Mouse (Mus musculus): ENCODE results near the gene Nrcam.
"Not testable (repeated sequence)": the region's sequence is repeated elsewhere in the genome, so short reads cannot be mapped to it uniquely, and the experiment has no call there.

Nrcam gene

DNA sequence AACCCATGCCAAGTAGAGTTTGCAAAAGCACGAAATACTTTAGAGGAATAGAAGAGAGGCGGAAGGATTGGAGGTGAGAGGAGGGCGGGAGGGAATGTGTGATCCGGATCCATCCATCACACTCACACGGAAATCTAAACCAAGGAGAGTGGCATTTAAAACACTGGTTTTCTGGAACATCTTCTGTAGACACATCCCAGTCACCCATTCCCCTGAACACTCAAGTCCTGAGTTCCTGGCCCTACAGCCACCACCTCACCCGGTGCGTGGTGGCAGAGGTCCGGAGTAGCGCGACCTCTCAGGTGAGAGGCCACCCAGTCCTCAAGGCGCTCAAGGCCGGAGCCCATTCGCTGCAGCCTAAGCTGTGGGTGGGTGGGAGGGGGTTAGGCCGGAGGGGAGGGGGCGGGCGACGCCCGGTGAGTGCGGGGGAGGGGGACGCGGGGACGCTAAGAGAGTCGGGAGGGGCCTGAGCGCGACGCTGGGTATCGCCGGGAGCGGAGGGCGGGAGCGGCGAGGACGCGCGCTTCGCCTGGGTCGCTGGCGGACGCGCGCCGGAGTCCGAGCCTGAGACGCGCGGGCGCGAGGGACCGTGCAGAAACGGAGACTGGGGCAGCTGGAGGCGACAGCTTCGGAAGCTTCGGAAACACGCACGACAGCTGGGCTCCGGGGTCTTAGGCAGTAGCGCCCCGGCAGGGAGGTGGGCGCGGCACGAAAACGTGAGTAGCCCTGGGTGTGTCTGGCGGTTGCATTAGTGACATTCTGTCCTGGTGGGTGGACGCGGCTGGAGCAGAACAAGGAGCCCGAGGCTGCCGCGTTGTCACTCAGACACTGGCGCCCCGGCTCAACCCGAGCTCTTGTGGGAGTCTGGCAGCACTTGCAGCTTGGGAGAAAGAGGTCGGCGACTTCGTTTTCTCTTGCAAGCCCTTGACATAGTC, at the start of gene Nrcam:
Gene Nrcam, plus strand, starts transcription at position 505 of the 935 bp plus-strand sequence.
- DNase-seq (ENCODE audit: low spot score) = peak; percentile 48

DNA sequence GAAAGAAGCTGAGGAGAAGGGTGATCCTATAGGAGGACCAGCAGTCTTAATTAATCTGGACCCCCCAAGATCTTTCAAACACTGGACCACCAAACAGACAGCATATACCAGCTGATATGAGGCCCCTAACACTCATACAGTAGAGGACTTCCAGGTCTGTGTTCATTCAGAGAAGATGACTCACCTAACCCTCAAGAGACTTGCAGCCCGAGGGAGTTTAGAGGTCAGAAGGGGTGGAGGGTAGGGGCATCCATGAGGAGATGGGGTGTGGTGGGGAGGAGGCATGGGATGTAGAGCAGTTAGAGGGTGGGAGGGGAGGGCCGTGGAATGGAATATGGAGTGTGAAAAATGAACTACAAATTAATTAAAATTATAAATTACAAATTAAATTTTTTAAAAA, 48.5 kb upstream of the Nrcam start:
- DNase-seq (ENCODE audit: low spot score) = not testable (repeated sequence)

GRCm38 (mm10) chr12:44281534-44281933, 47.2 kb upstream of the Nrcam start:
- DNase-seq (ENCODE audit: low spot score) = no peak

DNA sequence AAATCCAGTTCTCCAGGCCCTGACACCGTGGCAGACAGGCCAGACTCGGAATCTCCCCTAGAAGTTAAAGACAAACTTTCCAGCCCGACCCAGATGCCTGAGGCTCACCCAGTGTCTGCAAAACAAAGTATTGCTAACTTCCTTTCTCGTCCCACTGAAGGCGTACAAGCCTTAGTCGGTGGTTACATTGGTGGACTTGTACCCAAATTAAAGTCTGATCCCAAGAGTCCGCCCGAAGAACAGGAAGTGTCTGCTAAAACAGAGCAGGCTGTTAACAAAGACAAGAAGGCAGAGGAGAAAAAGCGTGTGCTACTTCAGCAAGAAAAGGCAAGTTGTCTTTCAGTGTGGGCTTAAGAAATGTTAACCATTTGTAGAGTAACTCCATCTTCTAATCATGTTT, 45.3 kb upstream of the Nrcam start:
- DNase-seq (ENCODE audit: low spot score) = no peak

GRCm38 (mm10) chr12:44286992-44287391, 41.7 kb upstream of the Nrcam start:
- DNase-seq (ENCODE audit: low spot score) = no peak

- peak; percentile 71 for DNase-seq (ENCODE audit: low spot score)
Observed at GRCm38 (mm10) chr12:44292281-44292680, 36.4 kb upstream of the Nrcam start.

- no peak for DNase-seq (ENCODE audit: low spot score)
Observed at GRCm38 (mm10) chr12:44300793-44301192, 27.9 kb upstream of the Nrcam start.

DNA sequence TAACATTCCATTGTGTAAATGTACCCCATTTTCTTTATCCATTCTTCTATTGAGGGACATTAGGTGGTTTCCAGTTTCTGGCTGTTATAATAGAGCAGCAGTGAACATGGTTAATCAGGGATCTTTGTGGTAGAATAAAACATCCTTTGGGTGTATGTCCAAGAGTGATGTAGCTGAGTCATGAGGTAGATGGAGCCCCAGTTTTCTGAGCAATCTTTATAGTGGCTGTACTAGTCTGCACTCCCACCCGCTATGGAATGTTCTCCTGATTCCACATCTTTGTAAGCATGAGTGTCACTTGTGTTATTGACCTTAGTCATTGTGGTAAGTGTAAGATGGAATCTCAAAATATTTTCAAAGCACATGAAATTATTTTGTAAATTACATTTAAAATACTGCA, 24.7 kb upstream of the Nrcam start:
- DNase-seq (ENCODE audit: low spot score) = no peak

DNA sequence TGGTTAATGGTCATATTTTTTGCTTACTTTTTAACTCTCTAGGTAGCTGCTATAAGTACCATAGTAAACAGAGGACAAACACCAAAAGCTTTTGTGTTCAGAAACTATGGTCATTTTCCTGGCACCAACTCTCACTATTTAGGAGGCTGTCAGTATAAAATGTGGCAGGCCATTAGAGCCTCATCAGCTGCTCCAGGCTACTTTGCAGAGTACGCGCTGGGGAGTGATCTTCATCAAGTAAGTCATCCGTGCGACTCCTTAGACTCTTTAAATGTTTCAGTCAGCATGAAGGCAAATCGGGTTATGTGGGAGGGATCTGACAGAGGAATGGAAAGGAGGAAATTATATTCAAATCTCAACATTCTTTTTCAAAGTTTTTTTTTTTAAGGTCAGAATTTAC, 23.8 kb upstream of the Nrcam start:
- DNase-seq (ENCODE audit: low spot score) = no peak

- no peak for DNase-seq (ENCODE audit: low spot score)
Observed at GRCm38 (mm10) chr12:44308221-44308620, 20.5 kb upstream of the Nrcam start.

DNA sequence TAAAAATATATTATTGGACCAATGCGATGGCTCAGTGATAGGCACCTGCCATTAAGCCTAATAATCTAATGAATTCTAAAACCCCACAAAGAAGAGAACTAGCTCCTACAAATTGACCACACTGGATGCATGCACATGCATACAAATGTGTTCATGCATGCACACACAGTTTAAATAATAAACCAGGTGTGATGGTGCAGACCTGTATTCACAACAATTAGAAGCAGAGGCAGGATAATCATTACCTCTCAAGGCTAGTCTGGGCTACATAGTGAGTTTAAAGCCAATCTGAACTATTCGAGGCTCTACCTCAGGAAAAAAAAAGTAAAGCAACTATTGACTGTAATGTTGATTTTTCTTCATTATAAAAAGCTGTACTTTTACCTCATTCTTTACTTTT, 13.5 kb upstream of the Nrcam start:
- no peak for DNase-seq (ENCODE audit: low spot score)

DNA sequence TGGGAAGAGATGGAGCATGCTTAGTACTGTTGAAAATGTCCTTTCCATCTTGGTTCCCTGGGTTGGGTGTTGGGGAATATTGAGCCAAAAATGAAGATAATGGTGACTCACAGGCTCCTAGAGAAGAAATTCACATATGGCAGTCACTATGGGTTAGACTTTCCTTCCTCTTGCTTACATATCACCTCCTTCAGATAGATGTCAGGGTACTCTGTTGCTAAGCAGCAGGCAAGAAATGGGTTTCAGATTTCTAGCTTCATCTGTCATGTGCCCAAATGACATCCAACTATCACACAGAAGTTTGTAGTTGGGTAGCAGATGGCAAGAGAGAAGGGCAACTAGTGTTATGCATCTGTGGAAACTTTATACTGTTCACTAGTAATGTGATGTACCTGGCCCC, 3.6 kb upstream of the Nrcam start:
- no peak for DNase-seq (ENCODE audit: low spot score)

- DNase-seq (ENCODE audit: low spot score) = peak; percentile 23
Observed at GRCm38 (mm10) chr12:44327452-44327851, 1.2 kb upstream of the Nrcam start.

DNA sequence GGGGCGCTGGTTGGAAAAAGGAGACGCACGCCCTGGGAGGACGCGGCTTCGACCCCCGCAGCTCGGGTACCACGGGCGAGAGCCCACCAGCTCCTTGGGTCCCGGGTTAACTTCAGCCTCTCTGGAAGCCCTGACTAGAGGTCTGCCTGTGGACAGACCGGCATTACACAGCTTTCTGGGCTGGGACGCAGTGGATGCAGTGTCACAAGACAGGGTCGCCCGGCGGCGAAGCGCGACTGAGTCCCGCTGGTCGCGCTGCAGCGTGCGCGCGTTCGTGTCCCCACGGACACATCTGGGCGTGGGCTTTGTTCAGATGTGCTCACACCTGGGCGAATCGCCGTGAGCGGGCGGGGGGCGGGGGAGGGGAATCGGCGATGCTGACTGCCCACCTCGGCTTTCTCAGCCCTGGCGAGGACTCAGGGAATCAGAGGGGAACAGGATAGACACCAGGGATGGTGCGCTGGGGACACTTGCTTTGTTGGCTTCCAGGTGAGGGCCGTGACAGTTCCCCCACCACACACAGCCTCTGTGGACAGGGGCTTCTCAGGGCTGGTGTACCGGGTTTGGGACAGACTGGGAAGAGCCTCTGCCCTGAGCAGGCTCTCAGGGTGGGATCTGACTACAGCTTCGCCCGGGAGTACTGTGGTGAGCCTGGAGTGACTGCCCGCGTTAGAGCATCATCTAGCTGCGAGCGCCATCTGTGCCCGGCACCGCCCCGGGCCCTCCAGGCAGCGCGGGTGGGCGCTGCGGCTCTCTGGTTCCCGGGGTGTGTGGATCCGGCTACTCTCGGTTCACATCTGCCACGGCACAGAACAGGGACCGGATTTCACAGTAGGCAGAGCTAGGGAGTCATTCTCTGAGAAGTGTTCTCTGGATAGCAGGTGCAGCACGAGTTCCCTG, 881 bp downstream of the Nrcam start:
- peak; percentile 26 for DNase-seq (ENCODE audit: low spot score)

- DNase-seq (ENCODE audit: low spot score) = no peak
Observed at GRCm38 (mm10) chr12:44330216-44330719, 1.6 kb downstream of the Nrcam start.

GRCm38 (mm10) chr12:44337136-44337640, 8.5 kb downstream of the Nrcam start:
- no peak for DNase-seq (ENCODE audit: low spot score)

- DNase-seq (ENCODE audit: low spot score) = no peak
Observed at GRCm38 (mm10) chr12:44338195-44338622, 9.5 kb downstream of the Nrcam start.

GRCm38 (mm10) chr12:44344075-44344474, 15.4 kb downstream of the Nrcam start:
- DNase-seq (ENCODE audit: low spot score) = no peak

- no peak for DNase-seq (ENCODE audit: low spot score)
Observed at GRCm38 (mm10) chr12:44345251-44345650, 16.6 kb downstream of the Nrcam start.

DNA sequence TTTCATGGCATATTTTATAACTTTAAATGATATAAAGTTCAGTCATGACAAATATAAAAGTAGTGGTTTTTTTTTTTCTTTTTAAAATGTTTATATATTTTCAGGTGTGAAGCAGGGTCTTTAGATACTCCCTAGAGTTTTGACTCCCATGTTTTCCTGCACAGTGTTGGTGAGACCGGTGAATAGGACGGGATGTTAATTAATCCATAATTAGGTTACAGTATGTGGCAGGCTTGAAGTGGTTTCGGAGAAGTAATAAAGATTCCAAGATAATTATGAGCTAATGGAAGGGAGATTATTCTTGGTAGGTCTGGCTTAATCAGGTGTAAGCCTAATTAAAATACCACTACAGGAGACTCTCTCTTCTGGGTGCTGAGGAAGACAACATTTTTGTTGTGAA, 17.5 kb downstream of the Nrcam start:
- no peak for DNase-seq (ENCODE audit: low spot score)

- no peak for DNase-seq (ENCODE audit: low spot score)
Observed at GRCm38 (mm10) chr12:44355116-44355515, 26.4 kb downstream of the Nrcam start.

DNA sequence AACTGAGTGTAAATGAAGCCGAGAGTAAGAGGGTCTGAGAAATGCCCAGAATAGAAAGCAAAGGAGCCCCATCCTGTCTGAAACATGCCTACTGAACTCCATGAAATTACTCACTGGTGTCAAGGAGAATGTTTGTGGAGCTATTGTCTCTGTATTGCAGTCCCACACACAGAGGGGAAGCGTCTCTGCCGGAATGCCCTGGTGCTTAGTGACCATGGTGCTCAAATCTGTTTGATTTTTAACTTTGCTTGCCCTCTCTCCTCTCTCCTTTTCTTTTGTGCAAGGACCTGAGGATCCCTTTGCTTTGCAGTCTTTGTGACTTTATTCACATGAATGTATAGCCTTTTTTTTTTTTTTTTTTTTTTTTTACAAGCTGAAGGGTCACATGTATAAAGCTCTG, 28.8 kb downstream of the Nrcam start:
- DNase-seq (ENCODE audit: low spot score) = no peak
